23 mouse cellular contexts compared by ENCODE assay signal in genomic region chr5:136867706-136868105, GRCm38 (mm10). TPM values are rescaled to one million over a fixed set of nuclear protein-coding genes. Genes with fewer than 3 reads are reported as not detected.
A peak's percentile ranks its signal among the peaks of the same experiment; 100 is the strongest.
DNase-seq lines count a peak whose midpoint lies in the region; ATAC-seq lines count a peak whose summit lies in the region.
"Had no signal": no experiment of that assay in that cellular context is flagged by ENCODE, and none has a peak within 500 bp of the region (broad histone marks: within the 10 kb centered on the region; RNA-seq: fewer than 3 reads in every experiment).

No protein-coding gene starts in this region.

- H3K4me3 ChIP-seq in embryonic facial prominence, embryonic 10.5 days = no peak overlapping the region
- H3K4me3 ChIP-seq in embryonic facial prominence, embryonic 13.5 days = no peak overlapping the region
- H3K4me3 ChIP-seq in limb, embryonic 10.5 days = no peak overlapping the region
- no peak overlapping the region for H3K4me3 ChIP-seq in limb, embryonic 15.5 days
- no peak overlapping the region for H3K4me3 ChIP-seq in kidney, embryonic 14.5 days (ENCODE audit: low read length)
- H3K4me3 ChIP-seq: forebrain, embryonic 12.5 days; heart, embryonic 13.5 days; hindbrain, embryonic 12.5 days had no signal

- no peaks in the 10 kb centered on the region for H3K27me3 ChIP-seq in embryonic facial prominence, embryonic 10.5 days (replicated peaks; ENCODE audit: low read depth, poor library complexity, severe bottlenecking)
- no peaks in the 10 kb centered on the region for H3K27me3 ChIP-seq in embryonic facial prominence, embryonic 13.5 days
- H3K27me3 ChIP-seq in limb, embryonic 10.5 days (ENCODE audit: low read depth, poor library complexity, severe bottlenecking) = no peaks in the 10 kb centered on the region
- no peaks in the 10 kb centered on the region for H3K27me3 ChIP-seq in limb, embryonic 15.5 days
- no peaks in the 10 kb centered on the region for H3K27me3 ChIP-seq in kidney, embryonic 14.5 days (ENCODE audit: control insufficient read depth, insufficient read depth, low read length)
- H3K27me3 ChIP-seq: forebrain, embryonic 12.5 days; heart, embryonic 13.5 days; hindbrain, embryonic 12.5 days had no signal

- ATAC-seq in embryonic facial prominence, embryonic 13.5 days (ENCODE audit: insufficient number of reproducible peaks, insufficient read depth, low FRiP score, low TSS enrichment, low read depth) = no peak
- ATAC-seq in limb, embryonic 15.5 days (ENCODE audit: insufficient number of reproducible peaks, low FRiP score, low TSS enrichment, low read depth) = no peak
- no peak for ATAC-seq in kidney, embryonic 14.5 days (ENCODE audit: low FRiP score, low TSS enrichment)
- ATAC-seq: activated CD4-positive, CD25-positive, alpha-beta regulatory T cell, adult 4 months; forebrain, embryonic 16.5 days; hindbrain, embryonic 16.5 days; inflammation-experienced regulatory T-cells, adult 6 months had no signal

- peak overlapping the region; percentile 80 for H3K27ac ChIP-seq in embryonic facial prominence, embryonic 10.5 days (replicated peaks)
- peak overlapping the region; percentile 91 for H3K27ac ChIP-seq in embryonic facial prominence, embryonic 13.5 days
- H3K27ac ChIP-seq in limb, embryonic 10.5 days = peak overlapping the region; percentile 80
- 0 out of 2 replicates have a peak overlapping the region, but pooled peaks have one; percentile 11 for H3K27ac ChIP-seq in limb, embryonic 15.5 days
- H3K27ac ChIP-seq in kidney, embryonic 14.5 days (ENCODE audit: low read depth, low read length) = no peak overlapping the region
- H3K27ac ChIP-seq: forebrain, embryonic 12.5 days; heart, embryonic 13.5 days; hindbrain, embryonic 12.5 days had no signal

- peaks cover 31% of the 10 kb centered on the region for H3K36me3 ChIP-seq in embryonic facial prominence, embryonic 10.5 days (replicated peaks)
- H3K36me3 ChIP-seq in embryonic facial prominence, embryonic 13.5 days = peaks cover 12% of the 10 kb centered on the region; the same call in 1 of the 2 replicates
- H3K36me3 ChIP-seq in limb, embryonic 10.5 days = peaks cover 42% of the 10 kb centered on the region
- H3K36me3 ChIP-seq in limb, embryonic 15.5 days = no peaks in the 10 kb centered on the region
- no peaks in the 10 kb centered on the region for H3K36me3 ChIP-seq in kidney, embryonic 14.5 days (ENCODE audit: control insufficient read depth, insufficient read depth, low read length)
- H3K36me3 ChIP-seq: forebrain, embryonic 12.5 days; heart, embryonic 13.5 days; hindbrain, embryonic 12.5 days had no signal

- WGBS in embryonic facial prominence, embryonic 10.5 days = 51% methylated on average over 5 of the region's 5 CpGs
- 31% methylated on average over 5 of the region's 5 CpGs for WGBS in embryonic facial prominence, embryonic 13.5 days
- 38% methylated on average over 5 of the region's 5 CpGs for WGBS in limb, embryonic 10.5 days
- 51% methylated on average over 5 of the region's 5 CpGs for WGBS in limb, embryonic 15.5 days
- WGBS in kidney, embryonic 14.5 days = 77% methylated on average over 5 of the region's 5 CpGs

- H3K9me3 ChIP-seq in embryonic facial prominence, embryonic 10.5 days = no peaks in the 10 kb centered on the region; the same call in 1 of the 2 replicates
- no peaks in the 10 kb centered on the region for H3K9me3 ChIP-seq in embryonic facial prominence, embryonic 13.5 days
- H3K9me3 ChIP-seq in limb, embryonic 10.5 days (replicated peaks) = no peaks in the 10 kb centered on the region
- no peaks in the 10 kb centered on the region for H3K9me3 ChIP-seq in limb, embryonic 15.5 days
- H3K9me3 ChIP-seq in kidney, embryonic 14.5 days (ENCODE audit: control insufficient read depth, low read length) = no peaks in the 10 kb centered on the region
- H3K9me3 ChIP-seq: forebrain, embryonic 12.5 days; heart, embryonic 13.5 days; hindbrain, embryonic 12.5 days had no signal

- H3K4me1 ChIP-seq in embryonic facial prominence, embryonic 10.5 days = peaks cover 82% of the 10 kb centered on the region
- peaks cover 68% of the 10 kb centered on the region for H3K4me1 ChIP-seq in embryonic facial prominence, embryonic 13.5 days
- H3K4me1 ChIP-seq in limb, embryonic 10.5 days = peaks cover 78% of the 10 kb centered on the region
- H3K4me1 ChIP-seq in limb, embryonic 15.5 days = peaks cover 41% of the 10 kb centered on the region
- peaks cover 31% of the 10 kb centered on the region for H3K4me1 ChIP-seq in kidney, embryonic 14.5 days (ENCODE audit: control insufficient read depth, insufficient read depth, low read length)

- no peak overlapping the region for H3K9ac ChIP-seq in embryonic facial prominence, embryonic 13.5 days
- no peak overlapping the region for H3K9ac ChIP-seq in limb, embryonic 15.5 days
- no peak overlapping the region for H3K9ac ChIP-seq in kidney, embryonic 14.5 days (ENCODE audit: low read depth, low read length)
- H3K9ac ChIP-seq: forebrain, embryonic 12.5 days; heart, embryonic 13.5 days; hindbrain, embryonic 12.5 days had no signal

- peak; percentile 51 for DNase-seq in embryonic facial prominence, embryonic 10.5 days (ENCODE audit: low spot score)
- no peak for DNase-seq in limb, embryonic 10.5 days (ENCODE audit: low spot score)
- DNase-seq in gastrocnemius, adult 18-20 months (ENCODE audit: low spot score) = no peak
- no peak for DNase-seq in lung, postnatal 4 days
- DNase-seq: adrenal gland, postnatal 36 days; cerebellum, adult 8-10 months; cerebellum, postnatal 14 days; embryo, embryonic 11 days; gastrocnemius, postnatal 36 days; heart, adult 11 months; heart, postnatal 36 days had no signal

- H3K4me2 ChIP-seq in embryonic facial prominence, embryonic 13.5 days = no peak overlapping the region
- no peak overlapping the region for H3K4me2 ChIP-seq in limb, embryonic 15.5 days
- H3K4me2 ChIP-seq in kidney, embryonic 14.5 days (replicated peaks; ENCODE audit: low read depth, low read length) = no peak overlapping the region
- H3K4me2 ChIP-seq: forebrain, embryonic 12.5 days; heart, embryonic 13.5 days; hindbrain, embryonic 12.5 days had no signal

RNA-seq across cellular contexts. Expression of gene Col26a1, which starts 15.3 kb away (rescaled TPM):
- 103 and 118 TPM in 2 replicates for polyA plus RNA-seq in embryonic facial prominence, embryonic 10.5 days (2016; fragmentation: Nextera tagmentation; extraction: Ambion mirVana)
- polyA plus RNA-seq in embryonic facial prominence, embryonic 13.5 days (2015; fragmentation: Nextera tagmentation; extraction: Ambion mirVana) = 273 and 319 TPM in 2 replicates
- 128 TPM in 2 replicates for polyA plus RNA-seq in limb, embryonic 10.5 days (2016; fragmentation: Nextera tagmentation; extraction: Ambion mirVana)
- polyA plus RNA-seq in limb, embryonic 15.5 days (2015; fragmentation: Nextera tagmentation; extraction: Ambion mirVana) = 112 and 115 TPM in 2 replicates
- total RNA-seq in gastrocnemius, adult 18-20 months (2021) = under 1 TPM; 0.31 to 0.75 TPM
- polyA plus RNA-seq in kidney, embryonic 14.5 days (2014; fragmentation: Nextera tagmentation; extraction: Ambion mirVana) = 37.5 and 44.0 TPM in 2 replicates
- total RNA-seq: common myeloid progenitor, adult 5-6 weeks; MEL had no signal
- polyA plus RNA-seq: activated CD4-positive, CD25-positive, alpha-beta regulatory T cell, adult 4 months; inflammation-experienced regulatory T-cells, adult 6 months had no signal

RNA-seq across cellular contexts. Expression of gene Ift22, which starts 40.2 kb away (rescaled TPM):
- 77.9 and 86.1 TPM in 2 replicates for polyA plus RNA-seq in embryonic facial prominence, embryonic 10.5 days (2016; fragmentation: Nextera tagmentation; extraction: Ambion mirVana)
- polyA plus RNA-seq in embryonic facial prominence, embryonic 13.5 days (2015; fragmentation: Nextera tagmentation; extraction: Ambion mirVana) = 67.4 and 70.2 TPM in 2 replicates
- 73.6 and 84.0 TPM in 2 replicates for polyA plus RNA-seq in limb, embryonic 10.5 days (2016; fragmentation: Nextera tagmentation; extraction: Ambion mirVana)
- 56.2 and 60.5 TPM in 2 replicates for polyA plus RNA-seq in limb, embryonic 15.5 days (2015; fragmentation: Nextera tagmentation; extraction: Ambion mirVana)
- 1 to 10 TPM; 4.4 to 5.3 TPM for total RNA-seq in gastrocnemius, adult 18-20 months (2021)
- polyA plus RNA-seq in kidney, embryonic 14.5 days (2014; fragmentation: Nextera tagmentation; extraction: Ambion mirVana) = 85.0 and 86.7 TPM in 2 replicates
